Mouse (Mus musculus) forebrain, embryonic 14.5 days (tissue): ENCODE measurements at regions not wholly inside any gene's neighbourhood (a gene's known extent, or its start where the extent isn't known, plus 50 kb on each side); places are given as distances from the start of the nearest gene placed in this dataset.

Source experiments
- ATAC-seq: fragments of 200-750 bp; cut with Nextera tagmentation; 2 replicates; pipeline ENCODE4 v1.8.0; 2017; ENCODE audit warnings: mild to moderate bottlenecking, moderate library complexity
- DNase-seq: peaks from one replicate; pipeline ENCODE4 v3.0.0-alpha.2; 2015; ENCODE audit warnings: low spot score
- H3K27ac ChIP-seq: fragments of 300-500 bp; sonication (generic); 2 replicates; pipeline ENCODE4 v1.5.1; 2014; ENCODE audit warnings: low read depth, mild to moderate bottlenecking, control low read depth, low read length, moderate library complexity
- H3K27me3 ChIP-seq: fragments of 300-500 bp; sonication (generic); replicated peaks from 2 replicates; pipeline ENCODE4 v1.6.1; 2014; ENCODE audit warnings: low read length, control low read depth, mixed read lengths; ENCODE audit not compliant: control insufficient read depth, insufficient read depth
- H3K36me3 ChIP-seq: fragments of 300-500 bp; sonication (generic); 2 replicates; pipeline ENCODE4 v1.6.1; 2014; ENCODE audit warnings: low read length, control low read depth; ENCODE audit not compliant: control insufficient read depth, insufficient read depth
- H3K4me1 ChIP-seq: fragments of 300-500 bp; sonication (generic); 2 replicates; pipeline ENCODE4 v1.6.1; 2014; ENCODE audit warnings: antibody characterized with exemption, low read length, control low read depth; ENCODE audit not compliant: control insufficient read depth, insufficient read depth
- H3K4me2 ChIP-seq: fragments of 300-500 bp; sonication (generic); 2 replicates; pipeline ENCODE4 v1.6.1; 2014; ENCODE audit warnings: mild to moderate bottlenecking, control low read depth, low read length
- H3K4me3 ChIP-seq: fragments of 300-500 bp; sonication (generic); 2 replicates; pipeline ENCODE4 v1.5.1; 2014; ENCODE audit warnings: low read depth, low read length, control low read depth
- H3K9ac ChIP-seq: fragments of 300-500 bp; sonication (generic); 2 replicates; pipeline ENCODE4 v1.6.1; 2014; ENCODE audit warnings: mild to moderate bottlenecking, low read length, control low read depth, moderate library complexity
- H3K9me3 ChIP-seq: fragments of 300-500 bp; sonication (generic); replicated peaks from 2 replicates; pipeline ENCODE4 v1.6.1; 2016; ENCODE audit warnings: low read length, control low read depth, mixed read lengths; ENCODE audit not compliant: control insufficient read depth
- WGBS: fragments of 180-500 bp; shearing (Covaris S2); extraction: QIAGEN DNeasy Blood & Tissue Kit; methylation state at CpG from one replicate; pipeline ENCODE4 v1.1.7; 2014; 5-methylcytosine and 5-hydroxymethylcytosine counted together

DNA sequence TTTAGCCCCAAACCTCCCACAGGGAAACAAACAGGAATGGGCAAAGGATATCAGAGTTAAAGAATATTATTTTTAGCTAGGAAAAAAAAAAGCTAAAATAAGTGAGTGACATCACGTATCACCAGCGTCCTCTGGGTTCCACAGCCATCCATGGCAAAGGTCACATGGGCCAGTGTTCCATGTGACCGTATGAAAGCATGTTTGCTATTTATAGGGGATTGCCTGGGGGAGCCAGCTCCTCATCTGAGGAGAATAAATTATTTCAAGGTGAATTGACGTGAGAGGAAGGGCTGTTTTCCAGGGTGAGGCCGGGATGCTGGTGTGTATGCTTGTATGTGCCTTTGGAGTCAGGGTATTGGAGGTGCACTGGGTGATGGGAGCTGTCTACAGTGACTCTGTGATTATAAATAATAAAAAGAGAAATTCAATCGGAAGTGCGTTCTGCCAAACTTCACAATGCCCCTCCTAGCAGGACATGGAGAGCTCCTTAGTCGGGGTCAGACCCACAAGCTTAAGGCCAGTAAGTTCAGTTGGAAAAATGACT, 481.0 kb upstream of the Nr2f2 start:
- no peaks in the 10 kb centered on the region for H3K27me3 ChIP-seq
- 81% methylated on average over 8 of the region's 8 CpGs for WGBS
- no peak for DNase-seq

GRCm38 (mm10) chr7:70846076-70846475, 479.5 kb upstream of the Nr2f2 start:
- Histone ChIP-seq H3K4me2 (no peak overlapping the region), H3K9ac (no peak overlapping the region), H3K9me3 (no peaks in the 10 kb centered on the region), H3K4me1 (no peaks in the 10 kb centered on the region), H3K27me3 (no peaks in the 10 kb centered on the region), H3K27ac (no peak overlapping the region), H3K4me3 (no peak overlapping the region), H3K36me3 (no peaks in the 10 kb centered on the region)
- 23% methylated on average over 4 of the region's 4 CpGs for WGBS
- no peak for DNase-seq
- no peak for ATAC-seq

More for the DNA sequence above, 481.0 kb upstream of the Nr2f2 start:
- no peak for ATAC-seq
- no peak overlapping the region for H3K4me3 ChIP-seq
- H3K9ac ChIP-seq, result no peak overlapping the region
- H3K4me2 ChIP-seq, result no peak overlapping the region
- H3K4me1 ChIP-seq, result no peaks in the 10 kb centered on the region
- no peak overlapping the region for H3K27ac ChIP-seq
- no peaks in the 10 kb centered on the region for H3K36me3 ChIP-seq
- H3K9me3 ChIP-seq, result no peaks in the 10 kb centered on the region

DNA sequence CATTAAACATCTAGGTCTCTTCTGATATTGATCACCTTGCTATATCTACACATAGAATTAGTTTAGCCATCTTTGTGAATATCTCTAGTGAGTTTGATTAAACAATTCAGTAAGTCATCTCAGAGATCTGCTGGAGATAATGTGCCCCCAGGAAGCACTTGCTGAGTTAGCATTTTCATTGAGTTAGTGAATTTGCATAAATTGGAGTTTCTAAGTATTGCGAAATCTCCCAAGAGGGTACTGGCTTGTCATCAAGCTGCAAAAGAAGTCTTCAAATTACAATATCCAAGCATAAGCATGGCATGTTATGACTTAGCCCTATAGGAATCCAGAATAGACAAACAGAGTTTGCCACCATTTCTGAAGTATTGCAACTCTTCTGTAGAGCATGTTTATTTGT, 473.6 kb upstream of the Nr2f2 start:
- Histone ChIP-seq H3K4me1 (no peaks in the 10 kb centered on the region), H3K9me3 (no peaks in the 10 kb centered on the region), H3K9ac (no peak overlapping the region), H3K27me3 (no peaks in the 10 kb centered on the region), H3K36me3 (no peaks in the 10 kb centered on the region), H3K27ac (no peak overlapping the region), H3K4me2 (no peak overlapping the region), H3K4me3 (no peak overlapping the region)
- no peak for ATAC-seq
- WGBS, result 86% methylated on average over 1 of the region's 1 CpGs
- no peak for DNase-seq

DNA sequence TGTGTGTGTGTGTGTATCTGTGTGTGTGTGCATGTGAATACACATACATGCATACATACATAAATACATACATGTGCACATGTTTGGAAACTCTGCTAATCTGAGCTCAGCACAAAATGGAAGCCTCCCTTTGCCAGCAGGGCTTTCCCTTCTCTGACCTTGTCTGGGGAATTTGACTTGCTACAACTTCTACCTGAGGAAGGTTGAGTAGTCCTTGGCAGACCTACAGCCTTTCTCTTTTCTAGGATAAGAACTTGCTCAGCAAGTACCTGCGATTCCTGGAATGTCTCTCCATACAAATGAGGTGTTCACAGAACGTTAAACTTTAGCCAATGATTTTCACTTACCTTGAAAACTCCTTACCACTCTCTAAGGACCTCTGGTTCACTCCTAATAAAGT, 472.7 kb upstream of the Nr2f2 start:
- H3K36me3 ChIP-seq, result no peaks in the 10 kb centered on the region
- H3K4me2 ChIP-seq, result no peak overlapping the region
- H3K4me1 ChIP-seq, result no peaks in the 10 kb centered on the region
- no peaks in the 10 kb centered on the region for H3K27me3 ChIP-seq
- no peak overlapping the region for H3K27ac ChIP-seq
- 95% methylated on average over 2 of the region's 2 CpGs for WGBS
- ATAC-seq (no peak), DNase-seq (no peak)
- no peak overlapping the region for H3K9ac ChIP-seq
- H3K9me3 ChIP-seq, result no peaks in the 10 kb centered on the region
- no peak overlapping the region for H3K4me3 ChIP-seq

DNA sequence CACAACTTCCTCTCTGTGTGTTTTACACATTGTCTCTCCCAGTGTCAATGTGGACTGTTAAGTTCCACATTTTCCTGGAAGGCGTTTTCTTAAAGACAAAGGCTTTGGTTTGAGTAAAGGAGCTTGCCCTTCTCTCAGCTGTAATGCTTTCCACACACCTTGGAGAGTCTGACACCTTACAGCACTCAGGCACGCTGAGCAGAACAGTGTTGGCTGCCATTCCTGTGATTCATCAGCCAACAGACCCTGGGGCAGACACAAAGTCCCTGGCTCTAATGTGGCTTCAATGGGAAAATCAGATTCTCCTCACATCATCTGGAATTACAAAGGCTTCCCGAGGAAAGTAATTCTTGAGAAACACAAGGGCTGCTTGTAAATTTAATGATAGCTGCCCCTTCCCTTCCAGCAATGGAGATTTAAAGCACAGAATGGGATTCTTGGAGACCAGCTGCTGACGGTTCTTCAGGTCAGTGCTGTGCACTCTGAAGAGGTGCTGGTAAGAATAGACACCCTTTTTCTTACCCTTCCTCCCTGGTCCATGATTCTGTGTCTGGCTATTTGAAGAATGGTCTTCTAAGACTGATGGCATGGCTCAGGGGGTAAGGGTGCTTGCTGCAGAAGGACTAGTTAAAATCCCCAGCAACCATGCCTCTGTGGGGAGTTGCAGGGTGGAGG, 468.4 kb upstream of the Nr2f2 start:
- Histone ChIP-seq H3K4me2 (no peak overlapping the region), H3K4me3 (no peak overlapping the region), H3K9ac (no peak overlapping the region), H3K4me1 (no peaks in the 10 kb centered on the region), H3K27ac (no peak overlapping the region), H3K27me3 (no peaks in the 10 kb centered on the region), H3K9me3 (no peaks in the 10 kb centered on the region), H3K36me3 (no peaks in the 10 kb centered on the region)
- DNase-seq (no peak), ATAC-seq (no peak)
- 52% methylated on average over 4 of the region's 4 CpGs for WGBS

DNA sequence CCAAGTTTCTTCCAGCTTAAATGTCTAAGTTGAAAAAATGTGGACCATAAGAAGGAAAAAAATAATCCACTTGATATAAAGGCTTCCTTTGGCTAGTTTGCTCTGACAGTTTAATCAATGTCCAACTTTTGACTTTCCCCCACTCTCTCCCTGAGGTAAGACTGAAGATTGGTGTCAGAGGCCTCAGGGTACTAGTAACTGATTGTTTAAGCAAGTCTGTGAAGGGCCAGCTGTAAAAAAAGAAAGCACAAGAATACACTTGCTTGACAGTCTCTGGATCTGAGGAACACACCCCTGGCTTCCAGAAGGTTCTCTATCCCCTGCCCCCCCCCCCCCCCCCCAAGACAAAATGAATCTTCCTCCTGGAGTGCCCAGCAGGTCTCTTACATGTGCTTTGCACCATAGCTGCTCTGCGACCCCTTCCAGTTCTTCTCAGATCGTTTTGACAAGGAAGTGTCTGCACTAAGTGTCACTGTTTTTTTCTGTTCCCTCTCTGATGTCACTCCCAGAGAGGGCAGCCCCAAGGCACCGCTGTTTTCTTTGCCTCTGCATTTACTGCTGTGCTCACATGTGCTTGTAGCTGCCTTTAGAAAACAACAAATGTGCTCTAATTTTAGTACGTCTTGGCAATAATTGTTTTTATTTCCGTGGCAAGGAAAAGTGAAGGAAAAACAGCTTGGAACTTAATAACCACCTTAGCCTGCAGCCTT, 462.1 kb upstream of the Nr2f2 start:
- ATAC-seq (no peak), DNase-seq (no peak)
- Histone ChIP-seq H3K9me3 (no peaks in the 10 kb centered on the region), H3K27ac (no peak overlapping the region), H3K36me3 (no peaks in the 10 kb centered on the region), H3K4me1 (no peaks in the 10 kb centered on the region), H3K4me3 (no peak overlapping the region), H3K9ac (no peak overlapping the region), H3K4me2 (no peak overlapping the region), H3K27me3 (no peaks in the 10 kb centered on the region)
- WGBS, result 76% methylated on average over 5 of the region's 5 CpGs

DNA sequence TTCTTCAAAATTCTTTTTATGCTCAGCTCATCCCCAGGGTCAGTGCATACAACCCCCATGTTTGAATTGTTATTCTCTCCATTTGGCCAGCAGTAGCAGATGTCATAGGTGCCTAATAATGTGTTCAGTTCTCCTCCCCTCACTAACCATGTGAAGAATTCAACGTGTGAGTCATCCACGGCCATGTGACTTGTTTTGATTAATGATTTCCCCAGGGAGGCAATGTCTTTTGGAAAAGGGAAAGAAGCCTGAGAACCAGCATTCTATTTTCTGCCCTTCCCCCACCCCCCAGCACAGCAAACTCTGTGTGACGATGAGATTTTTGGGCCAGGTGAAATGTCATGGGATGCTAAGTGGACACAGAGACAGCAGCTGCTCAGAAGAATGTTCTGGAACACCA, 459.5 kb upstream of the Nr2f2 start:
- Histone ChIP-seq H3K9me3 (no peaks in the 10 kb centered on the region), H3K4me3 (no peak overlapping the region), H3K27ac (no peak overlapping the region), H3K4me1 (0 out of 2 replicates have a peak, but pooled peaks cover 8% of the 10 kb centered on the region), H3K27me3 (no peaks in the 10 kb centered on the region), H3K9ac (no peak overlapping the region), H3K36me3 (no peaks in the 10 kb centered on the region), H3K4me2 (no peak overlapping the region)
- 85% methylated on average over 3 of the region's 3 CpGs for WGBS
- ATAC-seq (no peak), DNase-seq (no peak)

- peak; percentile 14 for DNase-seq
- Histone ChIP-seq H3K27ac (no peak overlapping the region), H3K4me2 (no peak overlapping the region), H3K4me3 (no peak overlapping the region), H3K27me3 (no peaks in the 10 kb centered on the region), H3K4me1 (0 out of 2 replicates have a peak, but pooled peaks cover 8% of the 10 kb centered on the region), H3K36me3 (no peaks in the 10 kb centered on the region), H3K9ac (no peak overlapping the region), H3K9me3 (no peaks in the 10 kb centered on the region)
- no peak for ATAC-seq
- WGBS, result 67% methylated on average over 11 of the region's 11 CpGs
Observed at GRCm38 (mm10) chr7:70823020-70823419, 456.5 kb upstream of the Nr2f2 start.

GRCm38 (mm10) chr7:70822310-70822821, 455.8 kb upstream of the Nr2f2 start:
- ATAC-seq, result peak; percentile 70; the same call in 1 of the 2 replicates
- no peak overlapping the region for H3K9ac ChIP-seq
- no peaks in the 10 kb centered on the region for H3K27me3 ChIP-seq
- H3K4me2 ChIP-seq, result no peak overlapping the region
- no peaks in the 10 kb centered on the region for H3K9me3 ChIP-seq
- no peaks in the 10 kb centered on the region for H3K36me3 ChIP-seq
- 0 out of 2 replicates have a peak, but pooled peaks cover 11% of the 10 kb centered on the region for H3K4me1 ChIP-seq
- WGBS, result 41% methylated on average over 9 of the region's 9 CpGs
- peak; percentile 72 for DNase-seq
- H3K27ac ChIP-seq, result no peak overlapping the region
- H3K4me3 ChIP-seq, result no peak overlapping the region
